Mouse (Mus musculus) lung, adult 2 months (tissue): ENCODE results near the gene Nr3c2.

ENCODE experiments used
- CTCF ChIP-seq: fragments of 200-500 bp; IDR thresholded peaks from 2 replicates; pipeline ENCODE4 v1.5.1; 2011; ENCODE audit warnings: mild to moderate bottlenecking, low read length, control low read depth; ENCODE audit not compliant: insufficient read depth
- POLR2A ChIP-seq: fragments of 200-500 bp; IDR thresholded peaks from 2 replicates; pipeline ENCODE4 v1.6.1; 2011; ENCODE audit warnings: low read depth, mild to moderate bottlenecking, control low read depth, low read length, borderline replicate concordance; ENCODE audit errors: extremely low read depth

DNA sequence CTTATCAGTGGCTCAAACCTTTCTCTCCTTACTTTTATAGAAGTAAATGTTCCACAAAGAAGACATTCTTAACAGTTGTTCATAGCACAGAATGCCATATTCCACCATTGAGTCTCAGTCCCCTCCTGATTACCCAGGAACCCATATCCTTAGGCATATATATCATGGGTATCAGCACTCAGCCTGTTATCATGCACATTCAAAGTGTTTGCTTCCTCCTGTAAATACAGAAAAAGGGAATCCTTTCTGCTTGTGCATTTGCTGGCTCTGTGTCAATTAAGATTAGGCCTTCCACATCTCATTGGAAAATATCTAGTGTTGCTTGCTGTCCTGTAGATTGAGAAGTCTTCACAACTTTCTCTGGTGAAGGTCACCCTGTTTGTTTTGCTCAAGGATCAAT, 12.0 kb downstream of the Nr3c2 start:
- TF ChIP-seq CTCF (no peak), POLR2A (no peak)
